Mouse (Mus musculus) olfactory bulb, adult 2 months (tissue): Measurements from ENCODE around the gene Ccdc150.

ENCODE experiments used
- CTCF ChIP-seq: fragments of 200-500 bp; IDR thresholded peaks from 2 replicates; pipeline ENCODE4 v1.5.1; 2012; ENCODE audit warnings: low read depth, mild to moderate bottlenecking, low read length, moderate library complexity; ENCODE audit not compliant: insufficient read depth
- POLR2A ChIP-seq: fragments of 200-500 bp; IDR thresholded peaks from 2 replicates; pipeline ENCODE4 v1.6.1; 2012; ENCODE audit warnings: mild to moderate bottlenecking, low read depth, low read length, moderate library complexity; ENCODE audit not compliant: insufficient read depth

DNA sequence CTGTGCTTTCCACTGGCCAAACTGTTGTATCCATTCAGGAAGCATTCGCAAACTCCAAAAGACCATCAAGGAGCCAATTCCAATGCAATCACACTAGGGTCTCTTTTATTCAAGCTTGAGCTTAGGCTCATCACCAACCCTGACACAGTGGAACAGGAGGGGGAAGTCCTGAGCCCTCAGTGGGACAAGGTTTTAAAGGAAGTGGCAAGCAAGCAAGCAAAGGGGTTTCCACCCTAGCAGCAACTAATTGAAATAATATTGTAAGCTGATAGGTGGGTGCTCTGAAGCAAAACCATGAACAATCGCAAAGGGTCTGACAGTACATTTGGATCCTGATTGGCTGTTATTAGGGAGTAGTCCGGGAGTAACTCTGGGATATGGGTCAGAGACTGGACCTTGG is 30.2 kb upstream of the Ccdc150 start:
- TF ChIP-seq CTCF: no peak
- TF ChIP-seq POLR2A: no peak
